Mouse (Mus musculus) hindbrain, embryonic 16.5 days (tissue): ENCODE data around the gene Slit2. TPM values are rescaled to one million over a fixed set of nuclear protein-coding genes. Genes with fewer than 3 reads are reported as not detected.

Experiments
- ATAC-seq: fragments of 200-750 bp; cut with Nextera tagmentation; 2 replicates; pipeline ENCODE4 v1.8.0; 2017; ENCODE audit warnings: moderate TSS enrichment, moderate library complexity
- H3K27ac ChIP-seq: fragments of 300-500 bp; sonication (generic); 2 replicates; pipeline ENCODE4 v1.5.1; 2014; ENCODE audit warnings: low read depth, mild to moderate bottlenecking, control low read depth, low read length, moderate library complexity
- H3K27me3 ChIP-seq: fragments of 300-500 bp; sonication (generic); replicated peaks from 2 replicates; pipeline ENCODE4 v1.6.1; 2014; ENCODE audit warnings: low read length; ENCODE audit not compliant: control insufficient read depth, insufficient read depth
- H3K36me3 ChIP-seq: fragments of 300-500 bp; sonication (generic); 2 replicates; pipeline ENCODE4 v1.6.1; 2014; ENCODE audit warnings: mild to moderate bottlenecking, low read length, moderate library complexity, mixed read lengths; ENCODE audit not compliant: control insufficient read depth, insufficient read depth
- H3K4me1 ChIP-seq: fragments of 300-500 bp; sonication (generic); 2 replicates; pipeline ENCODE4 v1.6.1; 2014; ENCODE audit warnings: low read depth, low read length; ENCODE audit not compliant: control insufficient read depth, insufficient read depth
- H3K4me2 ChIP-seq: fragments of 300-500 bp; sonication (generic); 2 replicates; pipeline ENCODE4 v1.6.1; 2014; ENCODE audit warnings: mild to moderate bottlenecking, low read length, control low read depth, moderate library complexity
- H3K4me3 ChIP-seq: fragments of 300-500 bp; sonication (generic); 2 replicates; pipeline ENCODE4 v1.5.1; 2014; ENCODE audit warnings: mild to moderate bottlenecking, low read length, control low read depth, moderate library complexity
- H3K9ac ChIP-seq: fragments of 300-500 bp; sonication (generic); 2 replicates; pipeline ENCODE4 v1.6.1; 2014; ENCODE audit warnings: low read depth, mild to moderate bottlenecking, control low read depth, low read length, moderate library complexity
- H3K9me3 ChIP-seq: fragments of 300-500 bp; sonication (generic); 2 replicates; pipeline ENCODE4 v1.6.1; 2014; ENCODE audit warnings: mild to moderate bottlenecking, low read length, moderate library complexity; ENCODE audit not compliant: control insufficient read depth
- WGBS: fragments of 180-500 bp; shearing (Covaris S2); extraction: QIAGEN DNeasy Blood & Tissue Kit; methylation state at CpG from one replicate; pipeline ENCODE4 v1.1.7; 2014; 5-methylcytosine and 5-hydroxymethylcytosine counted together
- polyA plus RNA-seq: library from polyadenylated mRNA; unstranded; fragments of >200 nt; fragmentation: Nextera tagmentation; extraction: Ambion mirVana; gene quantifications from 2 replicates; pipeline ENCODE4 v1.2.1, GENCODE M21; 2015

Gene Slit2
- polyA plus RNA-seq, result 17.8 and 21.9 TPM in 2 replicates

DNA sequence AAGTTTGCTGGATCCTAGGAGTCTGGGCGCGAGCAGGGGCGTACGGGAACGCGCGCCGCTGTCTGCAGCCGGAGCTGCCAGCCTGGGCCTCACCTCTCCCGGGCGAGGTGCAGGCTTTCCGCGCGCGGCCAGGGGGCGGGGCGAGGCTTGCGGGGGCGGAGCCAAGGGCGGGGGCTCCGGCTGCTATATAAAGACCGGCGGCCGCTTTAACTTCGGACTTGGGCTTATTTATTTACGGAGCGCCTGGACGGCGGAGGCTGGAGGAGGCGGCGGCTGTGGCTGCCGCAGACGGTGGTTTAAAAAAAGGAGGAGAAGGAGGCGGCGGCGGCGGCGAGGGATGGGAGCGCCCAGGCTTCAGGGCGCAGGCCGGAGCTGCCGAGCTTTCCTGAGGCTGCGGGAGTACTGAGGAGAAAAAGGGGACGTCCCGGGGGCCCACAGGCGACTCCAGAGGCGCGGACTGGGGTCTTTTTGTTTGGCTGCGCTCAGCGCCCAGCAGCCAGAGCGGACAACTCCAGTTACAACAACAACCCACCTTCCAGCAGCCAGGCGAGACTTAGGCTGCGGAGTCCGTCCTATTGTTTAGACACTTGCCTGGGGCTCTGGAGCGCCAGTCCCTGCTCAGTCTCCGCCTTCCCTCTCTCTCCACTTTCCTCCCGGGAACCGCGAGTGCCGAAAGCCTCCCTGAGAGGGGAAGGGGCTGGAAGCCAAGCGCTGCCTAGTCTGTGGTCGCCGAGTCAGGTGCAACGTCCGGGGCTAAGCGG lies at the start of gene Slit2:
Gene Slit2 (plus strand): TSS at position 198 of the 761 bp plus-strand sequence.
- ATAC-seq, result peak; percentile 82
- under 1% methylated on average over 60 of the region's 66 CpGs for WGBS
- peak within 1 kb of the TSS; percentile 67 for H3K27ac ChIP-seq

DNA sequence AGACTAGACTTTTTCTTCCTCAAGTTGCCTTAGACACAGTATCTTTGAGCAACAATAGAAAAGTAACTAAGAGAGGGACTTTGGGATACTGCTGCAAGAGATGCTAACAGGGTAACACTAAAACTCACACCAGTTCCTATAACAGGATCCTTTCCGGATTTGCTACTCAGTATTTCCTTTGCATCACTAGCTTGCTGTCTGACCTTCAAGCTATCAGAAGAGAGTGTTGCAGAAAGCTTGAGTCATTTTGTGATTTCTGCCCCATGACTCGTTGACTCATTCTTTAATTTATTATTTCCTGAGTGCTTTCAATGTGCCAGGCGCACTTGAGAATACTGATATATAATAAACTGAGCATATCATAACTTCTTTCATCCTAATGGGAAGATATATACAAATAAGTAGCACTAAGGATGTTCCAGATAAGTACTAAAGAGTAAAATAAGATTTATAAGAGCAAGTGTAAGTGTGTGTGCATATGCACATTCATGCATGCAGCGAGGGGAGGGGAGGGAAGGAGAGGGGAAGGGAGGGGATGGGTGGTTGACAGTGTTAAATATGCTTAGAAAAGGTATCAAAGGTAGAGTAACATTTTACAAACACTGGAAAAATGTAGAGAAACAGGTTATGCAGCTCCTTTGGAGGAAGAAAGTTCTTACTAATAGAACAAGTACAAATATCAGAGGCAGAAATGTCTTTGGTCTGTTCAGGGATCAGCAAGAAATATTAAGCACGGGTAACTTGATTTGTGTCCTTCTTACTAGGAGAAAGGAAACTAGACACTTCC lies 44.2 kb upstream of the Slit2 start:
- H3K4me3 ChIP-seq, result no peak overlapping the region
- H3K27me3 ChIP-seq, result no peaks in the 10 kb centered on the region
- no peaks in the 10 kb centered on the region for H3K36me3 ChIP-seq
- H3K4me1 ChIP-seq, result no peaks in the 10 kb centered on the region
- no peak overlapping the region for H3K27ac ChIP-seq
- no peak overlapping the region for H3K9ac ChIP-seq
- no peaks in the 10 kb centered on the region for H3K9me3 ChIP-seq
- 89% methylated on average over 5 of the region's 5 CpGs for WGBS
- no peak for ATAC-seq
- H3K4me2 ChIP-seq, result no peak overlapping the region

More for the DNA sequence above, at the start of gene Slit2:
- peak within 1 kb of the TSS; percentile 83 for H3K9ac ChIP-seq
- no peaks in the 10 kb centered on the region for H3K36me3 ChIP-seq
- peak within 1 kb of the TSS; percentile 88 for H3K4me2 ChIP-seq
- no peaks in the 10 kb centered on the region for H3K9me3 ChIP-seq
- no peaks in the 10 kb centered on the region for H3K27me3 ChIP-seq
- peaks cover 13% of the 10 kb centered on the region for H3K4me1 ChIP-seq
- peak within 1 kb of the TSS; percentile 74 for H3K4me3 ChIP-seq

DNA sequence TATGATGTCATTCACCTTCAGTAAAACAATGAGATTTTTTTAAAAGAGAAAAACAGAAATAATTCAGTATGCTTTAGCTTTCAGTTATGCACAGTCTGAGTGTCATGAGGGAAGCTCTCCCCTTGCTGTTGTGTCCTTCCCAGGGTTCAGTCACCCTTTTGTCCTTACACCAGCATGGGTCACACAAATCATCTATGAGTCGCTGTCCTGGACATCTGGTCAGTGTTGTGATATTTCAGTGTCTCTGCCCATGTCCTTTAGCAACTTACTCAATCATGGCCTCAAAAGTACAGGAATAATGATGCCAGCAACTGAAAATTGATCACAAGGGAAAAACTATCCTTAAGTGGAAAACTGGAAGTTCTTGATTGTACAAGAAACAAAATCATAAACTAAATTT lies 26.5 kb upstream of the Slit2 start:
- H3K4me2 ChIP-seq, result no peak overlapping the region
- no peaks in the 10 kb centered on the region for H3K4me1 ChIP-seq
- no peaks in the 10 kb centered on the region for H3K36me3 ChIP-seq
- H3K9me3 ChIP-seq, result no peaks in the 10 kb centered on the region
- no peak overlapping the region for H3K4me3 ChIP-seq
- ATAC-seq, result no peak
- 82% methylated on average over 1 of the region's 1 CpGs for WGBS
- no peak overlapping the region for H3K27ac ChIP-seq
- H3K27me3 ChIP-seq, result no peaks in the 10 kb centered on the region
- no peak overlapping the region for H3K9ac ChIP-seq

DNA sequence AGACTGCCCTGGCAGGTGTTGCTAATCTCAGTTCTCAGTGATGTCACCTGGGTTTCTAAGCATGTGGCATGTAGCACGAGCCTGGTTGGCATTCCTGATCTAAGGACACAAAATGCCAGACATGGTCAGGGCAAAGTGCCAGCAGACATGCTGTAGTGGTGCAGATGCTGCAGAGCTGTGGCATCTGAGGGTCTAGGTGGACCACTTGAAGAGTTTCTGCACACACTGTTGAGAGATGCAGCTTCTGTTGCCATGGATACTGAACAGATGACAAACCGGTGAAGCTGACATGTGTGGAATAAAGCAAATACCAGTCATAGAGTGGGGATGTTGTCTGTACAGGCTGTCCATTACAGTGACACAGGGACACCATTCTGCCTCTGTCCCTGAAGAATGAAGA lies 7.1 kb upstream of the Slit2 start:
- Histone ChIP-seq H3K9me3 (no peaks in the 10 kb centered on the region), H3K27ac (no peak overlapping the region), H3K9ac (no peak overlapping the region), H3K4me3 (no peak overlapping the region), H3K4me2 (no peak overlapping the region), H3K36me3 (no peaks in the 10 kb centered on the region), H3K4me1 (no peaks in the 10 kb centered on the region), H3K27me3 (no peaks in the 10 kb centered on the region)
- WGBS, result 62% methylated on average over 2 of the region's 2 CpGs
- ATAC-seq, result peak; percentile 81

DNA sequence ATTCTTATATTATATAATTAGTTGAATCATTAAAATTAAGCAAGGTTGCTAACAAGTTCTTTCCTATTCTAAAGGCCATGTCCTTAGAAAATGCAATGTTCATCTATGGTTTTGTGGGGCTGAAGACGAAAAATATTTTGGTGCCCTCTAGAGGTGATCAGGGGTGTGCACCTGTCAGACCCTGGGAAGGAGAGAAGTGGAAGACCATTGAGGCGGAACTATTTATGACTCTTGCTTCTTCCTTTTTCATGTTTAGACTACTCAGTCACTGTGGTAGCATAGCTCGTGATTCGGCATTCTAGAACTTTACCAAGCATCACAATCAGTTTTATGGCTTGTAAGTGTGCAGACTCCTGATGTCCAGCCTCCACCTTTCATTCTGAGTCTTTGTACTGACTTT lies 3.6 kb upstream of the Slit2 start:
- no peaks in the 10 kb centered on the region for H3K36me3 ChIP-seq
- H3K27me3 ChIP-seq, result no peaks in the 10 kb centered on the region
- WGBS, result 40% methylated on average over 4 of the region's 4 CpGs
- H3K9ac ChIP-seq, result no peak overlapping the region
- H3K4me3 ChIP-seq, result no peak overlapping the region
- no peaks in the 10 kb centered on the region for H3K9me3 ChIP-seq
- ATAC-seq, result no peak
- H3K4me2 ChIP-seq, result no peak overlapping the region
- H3K27ac ChIP-seq, result no peak overlapping the region
- no peaks in the 10 kb centered on the region for H3K4me1 ChIP-seq

DNA sequence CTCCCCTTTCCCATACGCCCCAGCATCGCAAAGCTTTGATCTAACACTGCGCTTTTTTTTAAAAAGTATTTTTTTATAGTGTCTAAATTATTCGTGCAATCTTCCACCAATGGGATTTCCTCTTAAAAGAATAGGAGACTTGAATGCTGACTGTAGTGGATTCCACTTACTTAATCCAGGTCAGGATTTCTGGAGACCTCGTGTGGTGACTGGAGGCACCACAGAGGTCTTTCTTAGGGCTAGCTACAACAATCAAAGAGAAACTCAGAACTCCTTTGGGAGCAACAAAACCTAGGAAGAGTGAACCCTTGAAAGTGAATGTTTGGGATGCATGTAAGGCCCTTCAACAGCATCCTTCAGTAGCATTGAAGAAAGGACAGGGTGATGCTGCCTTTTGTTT lies 2.5 kb upstream of the Slit2 start:
- WGBS, result 34% methylated on average over 5 of the region's 5 CpGs
- Histone ChIP-seq H3K27me3 (no peaks in the 10 kb centered on the region), H3K36me3 (no peaks in the 10 kb centered on the region), H3K27ac (no peak overlapping the region), H3K4me2 (no peak overlapping the region), H3K4me1 (peaks cover 5% of the 10 kb centered on the region), H3K4me3 (no peak overlapping the region), H3K9me3 (no peaks in the 10 kb centered on the region), H3K9ac (no peak overlapping the region)
- no peak for ATAC-seq

DNA sequence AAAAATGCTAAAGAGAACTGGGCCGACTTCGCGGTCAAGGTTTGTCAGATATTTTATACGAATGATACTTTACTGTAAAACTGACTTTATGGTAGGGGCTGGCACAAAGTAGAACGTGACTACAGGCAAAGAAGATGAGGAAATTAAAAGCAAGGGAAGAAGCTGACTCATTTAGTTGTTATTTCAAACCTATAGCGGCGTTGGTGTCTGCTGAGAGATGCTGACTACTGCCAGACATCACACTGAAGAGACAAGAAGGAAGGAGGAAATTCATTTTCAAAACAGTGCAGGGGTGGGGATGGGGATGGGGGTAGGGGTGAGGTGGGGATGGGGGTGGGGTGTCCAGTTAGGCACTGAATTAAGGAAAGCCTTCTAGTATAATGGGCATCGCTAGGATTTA lies 987 bp upstream of the Slit2 start:
- no peak for ATAC-seq
- no peak overlapping the region for H3K9ac ChIP-seq
- H3K27me3 ChIP-seq, result no peaks in the 10 kb centered on the region
- H3K4me3 ChIP-seq, result no peak overlapping the region
- 60% methylated on average over 8 of the region's 8 CpGs for WGBS
- no peaks in the 10 kb centered on the region for H3K9me3 ChIP-seq
- H3K4me2 ChIP-seq, result peak overlapping the region; percentile 88
- no peaks in the 10 kb centered on the region for H3K36me3 ChIP-seq
- no peak overlapping the region for H3K27ac ChIP-seq
- peaks cover 12% of the 10 kb centered on the region for H3K4me1 ChIP-seq

DNA sequence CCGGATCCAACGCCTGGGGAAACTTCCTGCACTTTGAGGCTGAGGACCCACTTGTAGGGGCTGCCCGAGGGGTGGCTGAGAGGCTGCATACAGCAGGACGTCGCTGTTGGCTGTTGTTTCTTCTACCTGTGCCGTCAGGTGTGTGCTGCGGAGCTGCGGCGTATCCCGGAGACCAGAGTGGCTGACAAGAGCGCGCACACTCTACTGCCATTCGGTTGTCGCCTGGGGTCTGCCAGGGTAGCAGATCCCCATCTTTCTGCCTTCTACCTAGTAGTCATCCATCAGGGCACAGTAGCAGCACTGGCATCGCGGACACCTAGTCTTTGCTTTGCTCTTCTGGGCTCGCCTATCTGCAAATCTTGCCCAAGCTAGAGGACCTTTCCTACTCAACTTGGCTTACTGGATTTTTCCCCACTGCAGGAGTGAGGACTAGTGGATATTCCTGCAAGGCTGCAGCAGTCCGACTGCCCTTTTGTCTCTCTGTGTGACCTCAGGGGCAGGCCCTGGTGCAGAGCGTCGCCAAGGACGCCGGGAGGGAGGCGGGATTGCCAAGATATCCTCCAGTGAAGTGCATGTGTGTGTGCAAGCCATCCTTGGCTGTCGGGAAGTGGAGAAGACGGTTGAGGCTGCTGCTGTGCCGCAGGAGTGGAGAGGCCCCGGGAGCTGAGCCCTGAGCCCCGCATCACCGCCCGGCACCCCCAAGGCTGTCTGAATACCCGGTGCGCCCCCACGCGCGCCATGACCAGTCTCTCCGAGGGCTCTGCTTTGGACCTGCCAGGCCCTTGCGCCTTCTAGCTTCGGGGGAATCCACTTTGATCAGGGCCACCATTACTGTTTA lies 1.0 kb downstream of the Slit2 start:
- H3K27ac ChIP-seq, result peak overlapping the region; percentile 9
- peak overlapping the region; percentile 83 for H3K9ac ChIP-seq
- peak overlapping the region; percentile 74 for H3K4me3 ChIP-seq
- H3K4me1 ChIP-seq, result peaks cover 13% of the 10 kb centered on the region
- no peaks in the 10 kb centered on the region for H3K36me3 ChIP-seq
- no peaks in the 10 kb centered on the region for H3K9me3 ChIP-seq
- WGBS, result 1% methylated on average over 37 of the region's 38 CpGs
- H3K27me3 ChIP-seq, result no peaks in the 10 kb centered on the region
- peak; percentile 22 for ATAC-seq
- H3K4me2 ChIP-seq, result peak overlapping the region; percentile 88
